7 mouse cellular contexts compared by ENCODE assay signal in the genomic region with DNA sequence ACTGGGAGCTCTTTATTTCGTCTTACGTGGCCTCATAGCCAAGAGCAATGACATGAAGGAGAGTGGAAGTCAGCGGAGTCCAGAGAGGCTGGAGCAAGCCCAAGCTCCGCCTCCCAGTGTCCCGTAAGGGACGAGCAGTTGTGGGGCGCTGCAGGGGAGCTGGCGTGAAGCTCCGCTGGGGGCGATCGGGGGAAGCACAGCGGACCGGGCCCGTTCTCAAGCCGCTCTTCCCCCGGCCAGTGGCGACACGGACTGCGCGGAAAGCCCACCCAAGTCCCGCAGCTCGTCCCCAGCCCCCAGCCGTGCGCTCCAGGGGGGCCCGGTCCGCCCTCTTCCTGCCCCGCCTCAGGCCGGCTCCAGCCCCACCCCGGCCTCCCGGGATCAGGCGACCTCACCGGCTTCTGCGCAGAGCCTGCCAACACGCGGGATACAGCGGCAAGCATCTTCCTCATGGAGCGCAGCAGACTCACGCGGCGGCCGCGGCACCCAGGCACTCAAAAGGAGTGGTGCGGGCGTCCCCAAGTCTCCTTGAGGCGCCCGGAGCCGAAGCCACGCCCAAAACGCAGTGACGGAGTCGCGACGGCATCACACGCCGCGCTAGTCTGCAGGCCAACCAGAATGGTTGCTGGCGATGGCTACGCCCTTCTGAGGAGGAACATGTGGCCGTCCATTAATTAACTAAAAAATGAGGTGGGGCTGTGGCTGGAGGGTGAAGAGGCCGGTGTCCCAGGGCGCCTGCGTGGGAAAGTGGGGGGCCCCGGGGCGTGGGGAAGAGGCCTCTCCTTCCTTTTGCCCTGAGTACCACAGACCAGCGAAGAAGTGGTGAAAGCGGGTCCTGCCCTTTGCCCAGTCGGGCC. TPM values are rescaled to one million over a fixed set of nuclear protein-coding genes. Genes with fewer than 3 reads are reported as not detected.
A peak's percentile ranks its signal among the peaks of the same experiment; 100 is the strongest.
DNase-seq lines count a peak whose midpoint lies in the region; ATAC-seq and TF ChIP-seq lines count a peak whose summit lies in the region.

A gene (minus strand): TSS at position 553 of the 857 bp plus-strand sequence.

- H3K4me1 ChIP-seq in embryonic facial prominence, embryonic 11.5 days (ENCODE audit: control insufficient read depth, insufficient read depth, low read length), result no peaks in the 10 kb centered on the region
- peaks cover 5% of the 10 kb centered on the region; the same call in 1 of the 2 replicates for H3K4me1 ChIP-seq in kidney, adult 2 months (ENCODE audit: control insufficient read depth, insufficient read depth, low read length)
- H3K4me1 ChIP-seq in limb, embryonic 12.5 days (replicated peaks), result no peaks in the 10 kb centered on the region
- H3K4me1 ChIP-seq in midbrain, embryonic 15.5 days, result peaks cover 8% of the 10 kb centered on the region; the same call in 1 of the 2 replicates
- H3K4me1 ChIP-seq in spleen, adult 2 months (ENCODE audit: control insufficient read depth, insufficient read depth, insufficient read length), result peaks cover 5% of the 10 kb centered on the region; the same call in 1 of the 2 replicates

- no peaks in the 10 kb centered on the region for H3K9me3 ChIP-seq in embryonic facial prominence, embryonic 11.5 days (replicated peaks; ENCODE audit: control insufficient read depth, low read length)
- no peaks in the 10 kb centered on the region for H3K9me3 ChIP-seq in limb, embryonic 12.5 days
- no peaks in the 10 kb centered on the region for H3K9me3 ChIP-seq in midbrain, embryonic 15.5 days

- peak within 1 kb of the TSS; percentile 78 for H3K27ac ChIP-seq in embryonic facial prominence, embryonic 11.5 days (replicated peaks; ENCODE audit: low read depth, low read length)
- peak within 1 kb of the TSS; percentile 87 for H3K27ac ChIP-seq in kidney, adult 2 months (ENCODE audit: insufficient read depth, low read depth, low read length)
- H3K27ac ChIP-seq in limb, embryonic 12.5 days, result peak within 1 kb of the TSS; percentile 89
- peak within 1 kb of the TSS; percentile 81 for H3K27ac ChIP-seq in midbrain, embryonic 15.5 days
- peak within 1 kb of the TSS; percentile 98 for H3K27ac ChIP-seq in spleen, adult 2 months (ENCODE audit: insufficient read depth, low read length)

- H3K4me3 ChIP-seq in embryonic facial prominence, embryonic 11.5 days (ENCODE audit: low read depth, low read length), result peak within 1 kb of the TSS; percentile 59
- peak within 1 kb of the TSS; percentile 64 for H3K4me3 ChIP-seq in kidney, adult 2 months (ENCODE audit: insufficient read depth, low read depth, low read length)
- H3K4me3 ChIP-seq in limb, embryonic 12.5 days (replicated peaks), result peak within 1 kb of the TSS; percentile 60
- peak within 1 kb of the TSS; percentile 60 for H3K4me3 ChIP-seq in midbrain, embryonic 15.5 days
- peak within 1 kb of the TSS; percentile 88 for H3K4me3 ChIP-seq in spleen, adult 2 months (ENCODE audit: extremely low read depth, insufficient read depth, insufficient read length)

- no peaks in the 10 kb centered on the region for H3K27me3 ChIP-seq in embryonic facial prominence, embryonic 11.5 days (ENCODE audit: control insufficient read depth, insufficient read depth, low read length)
- no peaks in the 10 kb centered on the region for H3K27me3 ChIP-seq in kidney, adult 2 months (replicated peaks; ENCODE audit: control insufficient read depth, insufficient read depth, low read length)
- peaks cover 23% of the 10 kb centered on the region for H3K27me3 ChIP-seq in limb, embryonic 12.5 days
- H3K27me3 ChIP-seq in midbrain, embryonic 15.5 days (replicated peaks), result no peaks in the 10 kb centered on the region
- H3K27me3 ChIP-seq in spleen, adult 2 months (ENCODE audit: control insufficient read depth, insufficient read depth, low read length), result no peaks in the 10 kb centered on the region

- peak; percentile 91 for DNase-seq in adrenal gland, postnatal 14 days
- DNase-seq in embryonic facial prominence, embryonic 11.5 days (ENCODE audit: low spot score), result peak; percentile 85
- peak; percentile 99 for DNase-seq in heart, adult 11 months
- DNase-seq in kidney, adult 2 months, result peak; percentile 93
- peak; percentile 73 to 79 for DNase-seq in spleen, adult 2 months (ENCODE audit: low read depth in 1 of 2, low spot score in 2 of 2)

- peak; percentile 97 for ATAC-seq in embryonic facial prominence, embryonic 11.5 days (replicated peaks; ENCODE audit: insufficient number of reproducible peaks, low FRiP score, low TSS enrichment, low read depth)
- peak; percentile 95 for ATAC-seq in limb, embryonic 12.5 days (ENCODE audit: insufficient number of reproducible peaks, insufficient read depth, low FRiP score, low TSS enrichment, low read depth)
- peak; percentile 99 for ATAC-seq in midbrain, embryonic 15.5 days (replicated peaks)

- TF ChIP-seq CTCF in kidney, adult 2 months (conservative IDR thresholded peaks at IDR 0.05; ENCODE audit: insufficient read depth, insufficient read length, low read depth, low read length), result no peak
- no peak for TF ChIP-seq CTCF in spleen, adult 2 months (IDR thresholded peaks at IDR 0.05; ENCODE audit: extremely low read depth, insufficient read depth, insufficient read length, insufficient replicate concordance)

- H3K4me2 ChIP-seq in embryonic facial prominence, embryonic 11.5 days (ENCODE audit: low read depth, low read length), result peak within 1 kb of the TSS; percentile 62
- peak within 1 kb of the TSS; percentile 63 for H3K4me2 ChIP-seq in limb, embryonic 12.5 days
- H3K4me2 ChIP-seq in midbrain, embryonic 15.5 days, result peak within 1 kb of the TSS; percentile 66

- 16% methylated on average over 67 of the region's 67 CpGs for WGBS in embryonic facial prominence, embryonic 11.5 days
- WGBS in kidney, adult 2 months, result under 1% methylated on average over 65 of the region's 67 CpGs
- 14% methylated on average over 58 of the region's 67 CpGs for WGBS in limb, embryonic 12.5 days
- 25% methylated on average over 67 of the region's 67 CpGs for WGBS in midbrain, embryonic 15.5 days
- WGBS in spleen, adult 2 months, result 28% methylated on average over 63 of the region's 67 CpGs

- no peaks in the 10 kb centered on the region for H3K36me3 ChIP-seq in embryonic facial prominence, embryonic 11.5 days (replicated peaks; ENCODE audit: control insufficient read depth, insufficient read depth, low read depth, low read length)
- no peaks in the 10 kb centered on the region for H3K36me3 ChIP-seq in kidney, adult 2 months (ENCODE audit: control insufficient read depth, insufficient read depth, low read length)
- H3K36me3 ChIP-seq in limb, embryonic 12.5 days, result no peaks in the 10 kb centered on the region
- no peaks in the 10 kb centered on the region for H3K36me3 ChIP-seq in midbrain, embryonic 15.5 days (replicated peaks)
- no peaks in the 10 kb centered on the region for H3K36me3 ChIP-seq in spleen, adult 2 months (ENCODE audit: control insufficient read depth, insufficient read depth, low read length)

- peak within 1 kb of the TSS; percentile 71 for H3K9ac ChIP-seq in embryonic facial prominence, embryonic 11.5 days (replicated peaks; ENCODE audit: low read length)
- H3K9ac ChIP-seq in limb, embryonic 12.5 days (replicated peaks), result peak within 1 kb of the TSS; percentile 69
- H3K9ac ChIP-seq in midbrain, embryonic 15.5 days, result peak within 1 kb of the TSS; percentile 49

- TF ChIP-seq POLR2A in kidney, adult 2 months (IDR thresholded peaks at IDR 0.05; ENCODE audit: low read depth, low read length), result peak; percentile 30
- TF ChIP-seq POLR2A in spleen, adult 2 months (IDR thresholded peaks at IDR 0.05; ENCODE audit: low read depth, low read length), result peak; percentile 13; the same call in 1 of the 2 replicates

RNA-seq across cellular contexts. Expression of the gene that starts here (rescaled TPM):
- 469 and 509 TPM in 2 replicates for total RNA-seq in adrenal gland, postnatal 14 days (2021)
- polyA plus RNA-seq in embryonic facial prominence, embryonic 11.5 days (2014; fragmentation: Nextera tagmentation; extraction: Ambion mirVana), result 102 and 106 TPM in 2 replicates
- 194 and 250 TPM in 2 replicates for polyA plus RNA-seq in kidney, adult 2 months (2012; rRNA removed)
- 81.1 and 84.3 TPM in 2 replicates for polyA plus RNA-seq in limb, embryonic 12.5 days (2016; fragmentation: Nextera tagmentation; extraction: Ambion mirVana)
- 128 and 135 TPM in 2 replicates for polyA plus RNA-seq in midbrain, embryonic 15.5 days (2015; fragmentation: Nextera tagmentation; extraction: Ambion mirVana)
- polyA plus RNA-seq in spleen, adult 2 months (2012; rRNA removed), result 19.7 and 22.5 TPM in 2 replicates

Comparison
In these comparisons a context has a peak if more than half of its experiments do, and no peak if none do; other contexts are left out.
1. Peak in every context shown above with its lines: DNase-seq, ATAC-seq, H3K4me3 ChIP-seq and H3K27ac ChIP-seq.